Mouse (Mus musculus): ENCODE results near the gene Fitm2.

- no peak for TF ChIP-seq CTCF (IDR thresholded peaks at IDR 0.05; ENCODE audit: low read depth, low read length)
- TF ChIP-seq POLR2A (IDR thresholded peaks at IDR 0.05; ENCODE audit: extremely low read depth, insufficient read depth, low read length), result no peak
Measured at GRCm38 (mm10) chr2:163491351-163491750, 18.9 kb upstream of the Fitm2 start.

Measured in liver, adult 2 months (tissue).